9 mouse cellular contexts compared by ENCODE assay signal in genomic region chr1:73914076-73914475, GRCm38 (mm10).
DNase-seq lines count a peak whose midpoint lies in the region; ATAC-seq and TF ChIP-seq lines count a peak whose summit lies in the region.
"Had no signal": no experiment of that assay in that cellular context is flagged by ENCODE, and none has a peak within 500 bp of the region (broad histone marks: within the 10 kb centered on the region; RNA-seq: fewer than 3 reads in every experiment).

No protein-coding gene starts in this region.

- 0 out of 2 replicates have a peak, but pooled peaks cover 8% of the 10 kb centered on the region for H3K4me1 ChIP-seq in stomach, embryonic 14.5 days (ENCODE audit: control insufficient read depth, insufficient read depth, low read length)
- no peaks in the 10 kb centered on the region for H3K4me1 ChIP-seq in stomach, postnatal 0 days (replicated peaks; ENCODE audit: control insufficient read depth, insufficient read depth)
- no peaks in the 10 kb centered on the region; the same call in 1 of the 2 replicates for H3K4me1 ChIP-seq in hindbrain, postnatal 0 days (ENCODE audit: insufficient read depth, low read length)
- H3K4me1 ChIP-seq in midbrain, embryonic 16.5 days (ENCODE audit: control insufficient read depth, insufficient read depth, low read length): no peaks in the 10 kb centered on the region; the same call in 1 of the 2 replicates
- H3K4me1 ChIP-seq: liver, embryonic 15.5 days had no signal

- no peaks in the 10 kb centered on the region for H3K27me3 ChIP-seq in stomach, embryonic 14.5 days (ENCODE audit: control insufficient read depth, insufficient read depth, low read length)
- H3K27me3 ChIP-seq in stomach, postnatal 0 days (ENCODE audit: control insufficient read depth, insufficient read depth, low read length): no peaks in the 10 kb centered on the region
- H3K27me3 ChIP-seq in hindbrain, postnatal 0 days (ENCODE audit: insufficient read depth, low read length): no peaks in the 10 kb centered on the region
- H3K27me3 ChIP-seq in midbrain, embryonic 16.5 days (ENCODE audit: control insufficient read depth, insufficient read depth, low read depth, low read length): no peaks in the 10 kb centered on the region
- H3K27me3 ChIP-seq: liver, embryonic 15.5 days had no signal

- no peak for TF ChIP-seq EP300 in stomach, postnatal 0 days (optimal IDR thresholded peaks at IDR 0.05)

- 23% methylated on average over 9 of the region's 9 CpGs for WGBS in stomach, embryonic 14.5 days
- WGBS in stomach, postnatal 0 days: 41% methylated on average over 9 of the region's 9 CpGs
- WGBS in hindbrain, postnatal 0 days: 37% methylated on average over 9 of the region's 9 CpGs
- 30% methylated on average over 9 of the region's 9 CpGs for WGBS in midbrain, embryonic 16.5 days

- peak; percentile 12 for DNase-seq in adrenal gland, adult 8-10 months
- DNase-seq in adrenal gland, postnatal 36 days: no peak
- DNase-seq in stomach, postnatal 0 days (ENCODE audit: low spot score): no peak
- DNase-seq in hindbrain, postnatal 0 days (ENCODE audit: low spot score): peak; percentile 37
- no peak for DNase-seq in T-cell, adult 2 months (ENCODE audit: low spot score)
- no peak for DNase-seq in thymus, postnatal 25 days

- no peak overlapping the region for H3K4me2 ChIP-seq in stomach, embryonic 14.5 days (replicated peaks; ENCODE audit: low read depth, low read length)
- H3K4me2 ChIP-seq in stomach, postnatal 0 days (replicated peaks; ENCODE audit: low read depth): no peak overlapping the region
- no peak overlapping the region for H3K4me2 ChIP-seq in hindbrain, postnatal 0 days (ENCODE audit: low read depth, low read length)
- H3K4me2 ChIP-seq in midbrain, embryonic 16.5 days (ENCODE audit: low read length): peak overlapping the region; percentile 25; the same call in 1 of the 2 replicates
- H3K4me2 ChIP-seq: liver, embryonic 15.5 days had no signal

- H3K27ac ChIP-seq in stomach, embryonic 14.5 days (ENCODE audit: low read length): no peak overlapping the region
- H3K27ac ChIP-seq in stomach, postnatal 0 days (replicated peaks): no peak overlapping the region
- H3K27ac ChIP-seq in hindbrain, postnatal 0 days: no peak overlapping the region
- no peak overlapping the region for H3K27ac ChIP-seq in midbrain, embryonic 16.5 days (ENCODE audit: low read length)
- H3K27ac ChIP-seq: liver, embryonic 15.5 days had no signal

- H3K36me3 ChIP-seq in stomach, embryonic 14.5 days (ENCODE audit: control insufficient read depth, insufficient read depth, low read length): peaks cover 30% of the 10 kb centered on the region
- H3K36me3 ChIP-seq in stomach, postnatal 0 days (ENCODE audit: control insufficient read depth, insufficient read depth, low read length): peaks cover 20% of the 10 kb centered on the region
- peaks cover 7% of the 10 kb centered on the region for H3K36me3 ChIP-seq in hindbrain, postnatal 0 days (ENCODE audit: insufficient read depth, low read length)
- no peaks in the 10 kb centered on the region for H3K36me3 ChIP-seq in midbrain, embryonic 16.5 days (ENCODE audit: control insufficient read depth, insufficient read depth, low read length)

- no peak overlapping the region for H3K9ac ChIP-seq in stomach, embryonic 14.5 days (replicated peaks; ENCODE audit: low read depth, low read length)
- H3K9ac ChIP-seq in stomach, postnatal 0 days (ENCODE audit: low read length): no peak overlapping the region
- H3K9ac ChIP-seq in hindbrain, postnatal 0 days (replicated peaks; ENCODE audit: low read length): no peak overlapping the region
- H3K9ac ChIP-seq in midbrain, embryonic 16.5 days (ENCODE audit: low read depth, low read length): no peak overlapping the region
- H3K9ac ChIP-seq: liver, embryonic 15.5 days had no signal

- H3K9me3 ChIP-seq in stomach, embryonic 14.5 days (ENCODE audit: control insufficient read depth, low read depth, low read length): no peaks in the 10 kb centered on the region
- no peaks in the 10 kb centered on the region for H3K9me3 ChIP-seq in stomach, postnatal 0 days (ENCODE audit: control insufficient read depth, low read length)
- no peaks in the 10 kb centered on the region for H3K9me3 ChIP-seq in hindbrain, postnatal 0 days (ENCODE audit: low read length)
- H3K9me3 ChIP-seq in midbrain, embryonic 16.5 days (replicated peaks; ENCODE audit: control insufficient read depth, low read length, poor library complexity, severe bottlenecking): no peaks in the 10 kb centered on the region
- H3K9me3 ChIP-seq: liver, embryonic 15.5 days had no signal

- peak; percentile 35; the same call in 1 of the 2 replicates for ATAC-seq in stomach, embryonic 14.5 days (ENCODE audit: insufficient number of reproducible peaks, insufficient read depth, low FRiP score, low read depth)
- no peak for ATAC-seq in stomach, postnatal 0 days (ENCODE audit: low FRiP score, low TSS enrichment)
- peak; percentile 36; the same call in 1 of the 2 replicates for ATAC-seq in hindbrain, postnatal 0 days
- no peak for ATAC-seq in midbrain, embryonic 16.5 days

- no peak for TF ChIP-seq CTCF in stomach, postnatal 0 days (IDR thresholded peaks at IDR 0.05; ENCODE audit: low read depth)
- TF ChIP-seq CTCF in hindbrain, postnatal 0 days (IDR thresholded peaks at IDR 0.05; ENCODE audit: low read depth): no peak

- H3K4me3 ChIP-seq in stomach, embryonic 14.5 days (ENCODE audit: low read depth, low read length): no peak overlapping the region
- H3K4me3 ChIP-seq in stomach, postnatal 0 days (ENCODE audit: low read depth, low read length): no peak overlapping the region
- H3K4me3 ChIP-seq in hindbrain, postnatal 0 days (ENCODE audit: low read length): no peak overlapping the region
- H3K4me3 ChIP-seq in midbrain, embryonic 16.5 days (ENCODE audit: low read depth, low read length): no peak overlapping the region
- H3K4me3 ChIP-seq: liver, embryonic 15.5 days had no signal

Comparison
In these comparisons a context has a peak if more than half of its experiments do, and no peak if none do; other contexts are left out.
1. DNase-seq: peak in adrenal gland, adult 8-10 months (single experiment) and hindbrain, postnatal 0 days (single experiment); none in adrenal gland, postnatal 36 days (0 of 2), stomach, postnatal 0 days (single experiment), T-cell, adult 2 months (single experiment) and thymus, postnatal 25 days (single experiment).
2. ATAC-seq: peak in stomach, embryonic 14.5 days (single experiment) and hindbrain, postnatal 0 days (single experiment); none in stomach, postnatal 0 days (single experiment) and midbrain, embryonic 16.5 days (single experiment).